Mouse (Mus musculus): ENCODE measurements at regions not wholly inside any gene's neighbourhood (a gene's known extent, or its start where the extent isn't known, plus 50 kb on each side); places are given as distances from the start of the nearest gene placed in this dataset.
"Not testable (repeated sequence)": the region's sequence is repeated elsewhere in the genome, so short reads cannot be mapped to it uniquely, and the experiment has no call there.

- TF ChIP-seq CTCF (IDR thresholded peaks at IDR 0.05) = no peak
- peaks cover 12% of the 10 kb centered on the region for H3K27me3 ChIP-seq
- ATAC-seq (no peak), DNase-seq (ENCODE audit: low read depth, low spot score) (no peak)
- in situ Hi-C loops (cut with MboI; ENCODE audit: low pct_unique_long_range_greater_than_20kb) = no loop called here
- CTCF ChIA-PET = no interaction called here
- POLR2A ChIA-PET = no interaction called here
Measured at GRCm38 (mm10) chr12:28997474-28998192, 246.0 kb downstream of the Eipr1 start.

- DNase-seq (ENCODE audit: low read depth, low spot score) = no peak
Measured at GRCm38 (mm10) chr12:28999963-29000451, 248.4 kb downstream of the Eipr1 start.

GRCm38 (mm10) chr12:29004504-29004903 lies 252.9 kb downstream of the Eipr1 start:
- DNase-seq (ENCODE audit: low read depth, low spot score) (no peak), ATAC-seq (no peak)
- peaks cover 7% of the 10 kb centered on the region for H3K27me3 ChIP-seq
- ChIA-PET CTCF (no interaction called here), POLR2A (no interaction called here)
- no peak for TF ChIP-seq CTCF (IDR thresholded peaks at IDR 0.05)
- in situ Hi-C loops (cut with MboI; ENCODE audit: low pct_unique_long_range_greater_than_20kb) = no loop called here

More at GRCm38 (mm10) chr12:28999963-29000451, 248.4 kb downstream of the Eipr1 start:
- TF ChIP-seq CTCF (IDR thresholded peaks at IDR 0.05) = no peak
- ChIA-PET CTCF (interaction anchor here (0.5 kb wide), 1 partner anchor 1641 kb away, joined by 3 read pairs; no protein-coding TSS in a partner anchor), POLR2A (no interaction called here)
- no peak for ATAC-seq
- in situ Hi-C loops (cut with MboI; ENCODE audit: low pct_unique_long_range_greater_than_20kb) = no loop called here
- peaks cover 12% of the 10 kb centered on the region for H3K27me3 ChIP-seq

- TF ChIP-seq CTCF (IDR thresholded peaks at IDR 0.05) = no peak
- ChIA-PET POLR2A (no interaction called here), CTCF (no interaction called here)
- no peaks in the 10 kb centered on the region for H3K27me3 ChIP-seq
- in situ Hi-C loops (cut with MboI; ENCODE audit: low pct_unique_long_range_greater_than_20kb) = no loop called here
- DNase-seq (ENCODE audit: low read depth, low spot score) (no peak), ATAC-seq (no peak)
Measured at GRCm38 (mm10) chr12:29014601-29015000, 263.0 kb downstream of the Eipr1 start.

- ATAC-seq (no peak), DNase-seq (ENCODE audit: low read depth, low spot score) (no peak)
- no peak for TF ChIP-seq CTCF (IDR thresholded peaks at IDR 0.05)
- in situ Hi-C loops (cut with MboI; ENCODE audit: low pct_unique_long_range_greater_than_20kb) = no loop called here
- ChIA-PET POLR2A (no interaction called here), CTCF (no interaction called here)
- H3K27me3 ChIP-seq = no peaks in the 10 kb centered on the region
Measured at GRCm38 (mm10) chr12:29015200-29015862, 263.7 kb downstream of the Eipr1 start.

- in situ Hi-C loops (cut with MboI; ENCODE audit: low pct_unique_long_range_greater_than_20kb) = no loop called here
- DNase-seq (ENCODE audit: low read depth, low spot score) (no peak), ATAC-seq (peak; percentile 81)
- ChIA-PET CTCF (no interaction called here), POLR2A (no interaction called here)
- H3K27me3 ChIP-seq = no peaks in the 10 kb centered on the region
- TF ChIP-seq CTCF (IDR thresholded peaks at IDR 0.05) = no peak
Measured at GRCm38 (mm10) chr12:29021152-29021551, 269.5 kb downstream of the Eipr1 start.

GRCm38 (mm10) chr12:29028171-29028570 lies 276.6 kb downstream of the Eipr1 start:
- in situ Hi-C loops (cut with MboI; ENCODE audit: low pct_unique_long_range_greater_than_20kb) = no loop called here
- no peak for TF ChIP-seq CTCF (IDR thresholded peaks at IDR 0.05)
- ChIA-PET POLR2A (no interaction called here), CTCF (no interaction called here)
- no peaks in the 10 kb centered on the region for H3K27me3 ChIP-seq
- no peak for DNase-seq (ENCODE audit: low read depth, low spot score)
- ATAC-seq = no peak

- H3K27me3 ChIP-seq = no peaks in the 10 kb centered on the region
- ATAC-seq = no peak
- POLR2A ChIA-PET = interaction anchor here (0.7 kb wide), 1 partner anchor 158 kb away, joined by 4 read pairs; no protein-coding TSS in a partner anchor
- no peak for DNase-seq (ENCODE audit: low read depth, low spot score)
- CTCF ChIA-PET = interaction anchor here (1.3 kb wide), 1 partner anchor 12 kb away, joined by 3 read pairs; no protein-coding TSS in a partner anchor
- TF ChIP-seq CTCF (IDR thresholded peaks at IDR 0.05) = no peak
- in situ Hi-C loops (cut with MboI; ENCODE audit: low pct_unique_long_range_greater_than_20kb) = no loop called here
Measured at GRCm38 (mm10) chr12:29029461-29029860, 277.9 kb downstream of the Eipr1 start.

GRCm38 (mm10) chr12:29046009-29046408 lies 294.4 kb downstream of the Eipr1 start:
- in situ Hi-C loops (cut with MboI; ENCODE audit: low pct_unique_long_range_greater_than_20kb) = no loop called here
- ChIA-PET CTCF (no interaction called here), POLR2A (no interaction called here)
- DNase-seq (ENCODE audit: low read depth, low spot score) (no peak), ATAC-seq (no peak)
- TF ChIP-seq CTCF (IDR thresholded peaks at IDR 0.05) = no peak
- H3K27me3 ChIP-seq = no peaks in the 10 kb centered on the region

- CTCF ChIA-PET; in situ Hi-C loops (cut with MboI; ENCODE audit: low pct_unique_long_range_greater_than_20kb); POLR2A ChIA-PET; H3K27me3 ChIP-seq; DNase-seq (ENCODE audit: low read depth, low spot score); ATAC-seq: not testable (repeated sequence)
Measured at GRCm38 (mm10) chr12:29048596-29048995, 297.0 kb downstream of the Eipr1 start.

GRCm38 (mm10) chr12:29049105-29049511 lies 297.5 kb downstream of the Eipr1 start:
- no peaks in the 10 kb centered on the region for H3K27me3 ChIP-seq
- DNase-seq (ENCODE audit: low read depth, low spot score) (no peak), ATAC-seq (no peak)
- CTCF ChIA-PET = no interaction called here
- no peak for TF ChIP-seq CTCF (IDR thresholded peaks at IDR 0.05)
- in situ Hi-C loops (cut with MboI; ENCODE audit: low pct_unique_long_range_greater_than_20kb) = no loop called here
- POLR2A ChIA-PET = no interaction called here

Data from Patski (cell line).